14 mouse cellular contexts compared by ENCODE assay signal in the genomic region with DNA sequence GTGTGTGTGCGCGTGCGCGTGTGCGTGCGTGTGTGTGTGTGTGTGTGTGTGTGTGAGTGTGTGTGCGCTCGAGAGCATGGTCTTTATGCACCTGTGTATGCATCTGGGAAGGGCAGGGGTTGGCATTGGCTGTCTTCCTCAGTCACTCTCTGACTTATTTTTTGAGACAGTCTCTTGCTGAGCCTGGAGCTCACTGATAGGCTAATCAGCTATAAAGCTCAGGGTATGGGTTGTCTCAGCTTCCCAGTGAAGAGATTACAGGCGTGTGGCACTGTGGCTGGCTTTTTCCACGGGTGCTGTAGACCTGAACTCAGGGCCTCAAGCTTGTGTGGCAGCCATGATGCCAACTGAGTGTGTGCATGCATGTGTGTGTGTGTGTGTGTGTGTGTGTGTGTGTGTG. TPM values are rescaled to one million over a fixed set of nuclear protein-coding genes. Genes with fewer than 3 reads are reported as not detected.
DNase-seq lines count a peak whose midpoint lies in the region; ATAC-seq and TF ChIP-seq lines count a peak whose summit lies in the region.
"Had no signal": no experiment of that assay in that cellular context is flagged by ENCODE, and none has a peak within 500 bp of the region (broad histone marks: within the 10 kb centered on the region; RNA-seq: fewer than 3 reads in every experiment).

No protein-coding gene starts in this region.

- WGBS in lung, embryonic 15.5 days = 89% methylated on average over 9 of the region's 10 CpGs
- 75% methylated on average over 10 of the region's 10 CpGs for whole genome bisulfite sequencing in bone marrow, adult 2 months
- WGBS in liver, embryonic 15.5 days (ENCODE audit: insufficient replicate concordance) = 40% methylated on average over 10 of the region's 10 CpGs

- no peak overlapping the region for H3K4me3 ChIP-seq in lung, embryonic 15.5 days
- H3K4me3 ChIP-seq in bone marrow, adult 2 months (replicated peaks; ENCODE audit: control insufficient read depth, low read depth, low read length) = no peak overlapping the region
- H3K4me3 ChIP-seq in liver, embryonic 15.5 days (replicated peaks) = no peak overlapping the region
- H3K4me3 ChIP-seq: forebrain, embryonic 12.5 days; heart, adult 2 months had no signal

- 0 out of 2 replicates have a peak, but pooled peaks cover 6% of the 10 kb centered on the region for H3K4me1 ChIP-seq in lung, embryonic 15.5 days
- H3K4me1 ChIP-seq in bone marrow, adult 2 months (ENCODE audit: control insufficient read depth, insufficient read depth, low read length) = peaks cover 18% of the 10 kb centered on the region
- peaks cover 88% of the 10 kb centered on the region for H3K4me1 ChIP-seq in liver, embryonic 15.5 days (replicated peaks)

- TF ChIP-seq CTCF in bone marrow, adult 2 months (IDR thresholded peaks at IDR 0.05; ENCODE audit: control insufficient read depth, insufficient read depth, low read length) = no peak

- no peaks in the 10 kb centered on the region for H3K36me3 ChIP-seq in lung, embryonic 15.5 days
- no peaks in the 10 kb centered on the region for H3K36me3 ChIP-seq in liver, embryonic 15.5 days (replicated peaks)
- H3K36me3 ChIP-seq: forebrain, embryonic 12.5 days had no signal

- no peak for TF ChIP-seq POLR2A in bone marrow, adult 2 months (IDR thresholded peaks at IDR 0.05; ENCODE audit: borderline replicate concordance, control insufficient read depth, low read depth, low read length)

- DNase-seq in lung, postnatal 14 days = no peak
- no peak for DNase-seq in urinary bladder, postnatal 25 days (ENCODE audit: low spot score)
- DNase-seq in right cerebral cortex, postnatal 14 days = no peak
- no peak for DNase-seq in ovary, postnatal 14 days (ENCODE audit: low spot score)
- DNase-seq: heart, adult 2 months; heart, postnatal 4 days; kidney, postnatal 36 days had no signal

- ATAC-seq in lung, embryonic 15.5 days (ENCODE audit: borderline replicate concordance, extremely low read depth, low FRiP score, low TSS enrichment) = peak; percentile 28; the same call in 1 of the 2 replicates
- peak; percentile 76 for ATAC-seq in erythroblast, adult 5-6 weeks (replicated peaks; ENCODE audit: low FRiP score, poor library complexity, severe bottlenecking)
- ATAC-seq in liver, embryonic 15.5 days (ENCODE audit: insufficient read depth) = peak; percentile 90

- no peak overlapping the region for H3K9ac ChIP-seq in lung, embryonic 15.5 days
- H3K9ac ChIP-seq in liver, embryonic 15.5 days = peak overlapping the region; percentile 55
- H3K9ac ChIP-seq: forebrain, embryonic 12.5 days had no signal

- no peaks in the 10 kb centered on the region for H3K27me3 ChIP-seq in lung, embryonic 15.5 days
- peaks cover 19% of the 10 kb centered on the region; the same call in 1 of the 2 replicates for H3K27me3 ChIP-seq in liver, embryonic 15.5 days
- H3K27me3 ChIP-seq: forebrain, embryonic 12.5 days had no signal

- H3K27ac ChIP-seq in lung, embryonic 15.5 days = no peak overlapping the region
- H3K27ac ChIP-seq in bone marrow, adult 2 months (ENCODE audit: control insufficient read depth, insufficient read depth, low read depth, low read length, poor library complexity) = peak overlapping the region; percentile 82
- peak overlapping the region; percentile 99 for H3K27ac ChIP-seq in liver, embryonic 15.5 days (replicated peaks)
- H3K27ac ChIP-seq: heart, adult 2 months had no signal

- no peak overlapping the region for H3K4me2 ChIP-seq in lung, embryonic 15.5 days
- peak overlapping the region; percentile 64 for H3K4me2 ChIP-seq in liver, embryonic 15.5 days
- H3K4me2 ChIP-seq: forebrain, embryonic 12.5 days had no signal

- no peaks in the 10 kb centered on the region for H3K9me3 ChIP-seq in lung, embryonic 15.5 days
- no peaks in the 10 kb centered on the region for H3K9me3 ChIP-seq in liver, embryonic 15.5 days (replicated peaks)
- H3K9me3 ChIP-seq: forebrain, embryonic 12.5 days had no signal

RNA-seq across cellular contexts. Expression of a gene that starts 9.6 kb away (rescaled TPM):
- polyA plus RNA-seq in lung, embryonic 15.5 days (2015; fragmentation: Nextera tagmentation; extraction: Ambion mirVana) = 0.10 and 0.16 TPM in 2 replicates
- not detected in 2 replicates for polyA plus RNA-seq in bone marrow, adult 2 months (2011; ENCODE audit: insufficient read depth, insufficient read length, low replicate concordance, missing spikeins)
- total RNA-seq in erythroblast, adult 5-6 weeks (2015; ENCODE audit: low replicate concordance) = not detected in 2 replicates
- not detected in 2 replicates for total RNA-seq in erythroblast, adult 5-6 weeks (2017; ENCODE audit: low replicate concordance)
- 0.02 and 0.03 TPM in 2 replicates for polyA plus RNA-seq in liver, embryonic 15.5 days (2015; fragmentation: Nextera tagmentation; extraction: Ambion mirVana)
- total RNA-seq: heart, adult 2 months; heart, postnatal 4 days had no signal

RNA-seq across cellular contexts. Expression of a gene that starts 44.7 kb away (rescaled TPM):
- polyA plus RNA-seq in lung, embryonic 15.5 days (2015; fragmentation: Nextera tagmentation; extraction: Ambion mirVana) = 0.31 and 0.34 TPM in 2 replicates
- polyA plus RNA-seq in bone marrow, adult 2 months (2011; ENCODE audit: insufficient read depth, insufficient read length, low replicate concordance, missing spikeins) = 1.1 TPM in 1 of 2 replicates, not detected in the other
- not detected in 2 replicates for total RNA-seq in erythroblast, adult 5-6 weeks (2015; ENCODE audit: low replicate concordance)
- total RNA-seq in erythroblast, adult 5-6 weeks (2017; ENCODE audit: low replicate concordance) = not detected in 2 replicates
- 0.12 and 0.17 TPM in 2 replicates for polyA plus RNA-seq in liver, embryonic 15.5 days (2015; fragmentation: Nextera tagmentation; extraction: Ambion mirVana)
- total RNA-seq: neutrophil, adult 5-6 weeks had no signal
- polyA plus RNA-seq: embryonic facial prominence, embryonic 11.5 days; forebrain, embryonic 12.5 days; heart, adult 2 months had no signal

RNA-seq across cellular contexts. Expression of a gene that starts 51.0 kb away (rescaled TPM):
- 1.8 and 2.6 TPM in 2 replicates for polyA plus RNA-seq in lung, embryonic 15.5 days (2015; fragmentation: Nextera tagmentation; extraction: Ambion mirVana)
- 5.6 and 11.4 TPM in 2 replicates for polyA plus RNA-seq in bone marrow, adult 2 months (2011; ENCODE audit: insufficient read depth, insufficient read length, low replicate concordance, missing spikeins)
- 5.4 and 7.1 TPM in 2 replicates for total RNA-seq in erythroblast, adult 5-6 weeks (2015; ENCODE audit: low replicate concordance)
- total RNA-seq in erythroblast, adult 5-6 weeks (2017; ENCODE audit: low replicate concordance) = 5.0 and 5.1 TPM in 2 replicates
- polyA plus RNA-seq in liver, embryonic 15.5 days (2015; fragmentation: Nextera tagmentation; extraction: Ambion mirVana) = 1.6 and 2.2 TPM in 2 replicates

Comparison
In these comparisons a context has a peak if more than half of its experiments do, and no peak if none do; other contexts are left out.
1. ATAC-seq: peak in every context shown above with its lines; median percentile 90 in liver, embryonic 15.5 days; 76 in erythroblast, adult 5-6 weeks; 28 in lung, embryonic 15.5 days.